Mouse (Mus musculus): ENCODE results near the gene Haus7.
A peak's percentile ranks its signal among the peaks of the same experiment; 100 is the strongest.
"Not testable (repeated sequence)": the region's sequence is repeated elsewhere in the genome, so short reads cannot be mapped to it uniquely, and the experiment has no call there.

Haus7 gene

DNA sequence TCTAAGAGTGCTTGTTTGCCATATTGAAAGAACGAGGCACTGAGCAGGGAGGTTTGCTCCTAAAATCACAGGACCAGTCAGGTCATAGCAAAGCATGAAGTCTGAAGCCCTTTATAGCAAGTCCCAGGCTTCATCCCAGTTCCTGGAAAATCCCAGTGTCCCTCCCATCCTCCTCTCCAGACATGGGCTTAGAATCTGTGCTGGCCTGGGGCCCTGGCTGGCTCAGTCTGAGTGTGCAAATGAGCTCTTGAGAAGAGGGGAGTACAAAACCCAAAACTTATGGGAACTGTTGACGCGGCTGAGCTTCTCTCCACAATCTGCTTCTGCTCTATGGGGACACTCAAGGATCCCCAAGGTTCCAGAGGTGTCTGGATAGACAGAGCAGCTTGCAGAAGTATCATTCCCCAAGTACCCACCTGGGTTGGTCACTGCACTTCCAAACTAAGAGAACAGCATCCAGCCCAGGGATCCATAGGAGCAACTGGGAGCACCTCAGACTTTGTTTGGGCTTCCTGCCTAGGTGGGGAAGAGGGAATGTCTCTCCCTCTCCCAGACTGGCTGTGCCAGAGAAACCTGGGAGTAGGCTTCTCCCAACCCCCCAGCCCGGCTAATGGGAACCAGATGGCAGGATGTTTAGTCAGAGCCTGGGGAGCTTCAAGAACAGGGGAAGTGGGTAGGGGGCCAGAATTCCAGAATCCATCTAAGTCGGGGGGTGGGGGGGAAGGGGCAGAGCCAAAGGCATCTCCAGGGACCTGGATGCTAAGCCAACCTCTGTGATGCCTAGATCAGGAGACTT lies 8.8 kb upstream of the Haus7 start:
- DNase-seq (ENCODE audit: low read depth, low spot score) = no peak

DNA sequence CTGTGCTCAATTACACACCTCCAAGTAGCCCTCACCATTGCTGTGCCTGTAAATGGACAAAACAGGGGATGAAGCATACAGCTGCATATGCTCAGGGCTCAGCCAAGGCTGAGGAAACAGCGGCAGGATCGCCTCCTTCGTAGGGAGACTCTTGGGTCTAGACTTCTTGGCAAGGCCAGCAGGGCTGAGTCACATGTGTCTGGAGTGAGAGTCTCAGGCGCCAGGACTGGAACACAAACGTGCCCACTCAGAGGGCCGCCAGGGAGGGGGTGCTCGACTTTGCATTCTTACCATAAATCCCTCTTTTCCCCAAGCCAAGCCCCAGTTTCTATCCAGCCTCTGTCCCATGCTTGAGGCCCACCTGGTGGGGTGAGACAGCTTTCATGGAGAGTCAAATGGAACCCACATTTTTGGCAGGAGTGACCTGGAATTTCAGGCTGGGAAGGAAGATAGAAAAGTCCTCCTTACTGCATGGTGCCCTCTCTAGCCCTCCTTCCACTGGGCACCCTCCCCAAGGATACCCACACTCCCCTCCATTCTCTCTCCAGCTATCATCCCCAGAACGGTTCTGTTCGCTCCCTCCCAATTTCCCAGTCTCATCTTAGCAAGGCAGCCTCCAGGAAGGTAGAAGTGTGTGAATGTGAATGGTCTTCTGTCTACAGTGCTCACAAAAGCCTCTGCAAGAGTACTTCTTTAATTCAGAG lies 6.8 kb upstream of the Haus7 start:
- DNase-seq (ENCODE audit: low read depth, low spot score) = no peak

DNA sequence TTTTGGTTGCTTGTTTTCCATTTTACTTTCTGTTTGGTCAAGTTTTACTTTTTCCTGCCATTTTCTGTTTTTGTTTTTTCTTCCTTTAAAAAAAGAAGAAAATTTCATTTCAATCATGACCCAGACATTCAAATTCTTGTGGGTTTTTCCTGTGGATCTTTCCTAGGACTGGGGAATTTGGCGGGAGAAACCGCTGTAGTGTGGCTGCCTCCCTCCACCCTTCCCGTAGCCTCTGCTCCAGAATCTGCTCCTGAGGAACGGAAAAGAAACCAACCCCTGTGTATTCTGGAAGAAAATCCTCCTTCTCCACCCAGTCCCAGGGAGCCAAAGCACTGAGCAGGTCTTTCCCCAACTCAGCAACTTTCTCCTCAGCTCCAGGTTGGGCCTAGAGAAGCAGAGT lies 1.9 kb upstream of the Haus7 start:
- DNase-seq (ENCODE audit: low read depth, low spot score) = no peak

DNA sequence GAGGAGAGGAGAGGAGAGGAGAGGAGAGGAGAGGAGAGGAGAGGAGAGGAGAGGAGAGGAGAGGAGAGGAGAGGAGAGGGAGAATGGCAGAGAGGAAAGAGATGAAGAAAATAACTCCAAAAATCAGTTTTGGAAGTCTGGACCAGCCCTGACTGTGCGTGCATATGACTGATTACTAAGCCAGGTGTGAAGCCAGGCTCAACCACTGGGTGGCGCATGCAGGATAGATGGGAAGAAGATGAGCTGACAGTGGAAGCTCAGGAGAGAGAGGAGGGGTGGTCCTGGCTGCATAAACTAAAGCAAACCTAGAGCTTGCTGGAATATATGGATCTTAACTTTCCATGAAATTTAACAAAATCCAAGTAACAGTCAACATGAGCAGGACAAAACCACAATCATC lies 6.9 kb downstream of the Haus7 start:
- peak; percentile 13 for DNase-seq (ENCODE audit: low read depth, low spot score)

DNA sequence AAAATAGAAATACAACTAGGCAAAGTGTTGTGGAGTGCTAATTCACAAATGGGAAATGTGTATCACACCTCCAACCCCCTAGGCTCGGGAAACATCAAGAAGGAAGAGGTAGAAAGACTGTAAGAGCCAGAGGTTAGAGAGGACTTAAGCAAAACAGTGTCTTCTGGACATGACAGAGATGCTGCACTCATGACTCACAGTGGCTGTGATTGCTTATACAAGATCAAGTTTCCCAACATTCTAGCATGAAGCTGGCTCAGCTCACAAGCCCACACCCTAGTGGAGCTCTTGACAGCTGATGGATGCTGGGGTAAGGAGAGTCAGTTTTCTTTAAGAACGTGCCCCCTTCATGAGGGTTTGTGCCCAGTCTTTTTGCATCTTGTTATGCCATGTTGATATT lies 17.4 kb downstream of the Haus7 start:
- no peak for DNase-seq (ENCODE audit: low read depth, low spot score)

DNA sequence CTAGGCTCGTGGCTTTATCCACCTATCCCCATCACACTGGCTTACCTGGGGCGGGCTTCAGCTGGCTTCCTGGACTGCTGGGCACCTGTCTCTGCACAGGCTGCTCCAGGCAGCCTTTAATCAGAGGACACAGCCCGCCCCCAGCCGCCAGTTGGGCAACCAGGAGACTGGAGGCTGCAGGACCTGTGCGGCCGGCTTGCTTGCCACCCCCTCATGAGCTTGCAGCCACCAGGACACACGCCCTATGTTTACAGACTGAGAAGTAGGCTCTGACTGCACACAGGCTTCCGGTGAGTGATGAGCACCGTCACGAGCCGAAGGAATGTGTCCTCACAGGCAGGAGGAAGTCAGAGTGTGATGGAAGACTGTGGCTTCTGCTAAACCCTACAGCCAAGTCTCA lies 23.6 kb downstream of the Haus7 start, which contains the start of gene Trex2:
TSS of gene Trex2 (minus strand) at position 93 of the 400 bp plus-strand sequence.
- no peak for DNase-seq (ENCODE audit: low read depth, low spot score)

DNA sequence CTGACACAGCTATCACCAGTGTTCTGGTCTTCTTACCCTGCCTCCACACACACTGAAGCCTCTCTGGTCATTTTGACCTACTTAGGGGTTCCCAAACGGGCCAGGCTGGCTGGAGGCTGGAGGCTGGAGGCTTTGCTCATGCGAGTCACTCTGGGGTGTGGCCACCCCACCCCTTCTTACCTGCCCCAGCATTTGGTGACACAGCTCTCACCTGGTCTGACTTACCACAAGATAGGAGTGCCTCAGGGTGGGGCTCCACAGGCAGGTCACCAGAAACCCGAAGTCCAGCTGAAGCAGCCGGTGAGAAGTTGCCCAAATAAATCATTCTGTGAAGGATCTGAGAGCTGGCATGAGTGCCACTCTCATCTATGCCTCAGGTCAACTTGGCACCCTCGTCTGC lies 26.0 kb downstream of the Haus7 start:
- no peak for DNase-seq (ENCODE audit: low read depth, low spot score)

DNA sequence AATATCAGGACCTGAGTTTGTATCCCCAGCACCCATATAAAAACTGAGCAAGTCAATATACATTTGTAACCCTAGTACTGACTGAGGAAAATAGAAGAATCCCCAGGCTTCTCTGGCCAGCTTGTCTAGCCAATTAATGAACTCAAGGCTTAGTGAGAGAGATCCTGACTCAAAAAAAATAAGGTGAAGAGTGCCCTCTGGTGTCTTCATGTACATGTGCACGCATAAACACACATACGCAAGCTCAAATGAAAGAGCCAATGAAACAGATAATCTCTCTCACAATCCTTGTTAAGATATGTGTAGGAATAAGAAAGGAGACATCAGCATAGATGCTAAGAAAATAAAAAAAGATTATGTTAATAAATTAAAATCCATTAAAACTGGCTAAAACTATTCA lies 28.8 kb downstream of the Haus7 start:
- DNase-seq (ENCODE audit: low read depth, low spot score) = peak; percentile 4

DNA sequence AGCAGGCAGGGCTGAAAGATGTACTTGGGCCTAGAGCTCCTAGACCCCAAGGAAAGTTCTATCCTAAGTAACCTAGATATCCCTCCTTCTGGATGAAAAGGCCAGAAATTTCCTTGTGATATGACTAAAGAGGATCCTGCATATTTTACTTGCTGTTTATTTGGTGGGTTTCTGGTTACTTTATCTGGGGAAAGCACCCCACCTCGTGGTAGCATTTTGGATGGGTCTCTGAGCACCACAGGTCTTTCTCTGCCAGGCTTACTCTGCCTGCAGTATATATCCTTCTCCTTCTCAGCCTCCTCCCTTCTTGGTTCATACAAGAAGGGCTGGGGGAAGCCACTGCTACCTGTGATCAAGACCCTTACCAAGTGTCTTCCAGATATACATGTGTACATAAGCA lies 46.1 kb downstream of the Haus7 start:
- no peak for DNase-seq (ENCODE audit: low read depth, low spot score)

DNA sequence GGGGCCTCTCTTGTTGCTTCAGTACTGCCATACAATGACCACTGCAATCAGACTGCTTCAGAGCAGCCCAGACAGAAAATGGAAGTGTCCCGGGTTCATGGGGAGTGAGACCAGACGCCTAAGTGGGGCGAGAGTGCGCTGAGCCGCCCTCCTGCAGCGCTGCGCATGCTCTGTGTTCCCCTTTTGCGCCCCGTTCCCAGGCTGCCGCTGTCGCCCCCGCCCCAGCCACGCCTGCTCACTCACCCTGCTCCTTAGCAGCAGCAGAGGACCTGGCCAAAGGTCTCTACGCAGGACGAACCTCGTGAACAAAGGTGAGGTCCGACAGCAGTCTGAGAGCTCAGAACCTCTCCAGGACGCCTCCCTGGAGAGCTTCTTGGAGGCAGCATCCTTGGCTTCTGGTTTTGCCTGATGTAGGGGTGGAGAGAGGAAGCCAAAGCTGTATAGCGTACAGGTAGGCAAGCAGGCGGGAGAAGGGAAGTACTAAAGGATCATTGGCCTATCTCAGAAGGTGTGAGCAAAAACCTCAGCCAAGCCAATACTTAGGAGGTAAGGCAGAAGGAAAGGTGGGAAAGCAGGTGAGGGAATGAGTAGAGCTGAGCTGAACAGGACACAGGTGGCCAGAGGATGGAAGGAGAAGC lies 47.8 kb downstream of the Haus7 start, which contains the start of gene Zfp92:
TSS of gene Zfp92 (plus strand) at position 217 of the 638 bp plus-strand sequence.
- no peak for DNase-seq (ENCODE audit: low read depth, low spot score)

DNA sequence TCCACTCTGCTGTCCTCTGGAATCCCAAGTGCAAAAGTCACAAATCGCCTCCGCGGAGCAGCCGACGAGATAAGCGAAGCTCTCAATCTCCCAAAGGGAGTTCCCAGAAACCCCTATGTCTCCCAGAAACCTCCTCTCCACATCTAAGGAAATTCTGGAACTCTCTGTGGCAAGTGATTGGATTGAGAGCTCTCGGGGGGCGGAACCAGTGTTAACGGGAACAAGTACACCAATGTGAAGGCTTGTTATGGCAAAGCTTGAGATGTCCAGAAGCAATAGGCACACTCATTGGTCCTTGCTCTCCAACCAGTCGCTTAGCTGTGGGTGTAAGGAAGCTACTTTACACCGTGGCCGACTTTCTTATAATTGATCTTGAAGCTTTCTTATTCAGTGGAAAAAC lies 57.2 kb downstream of the Haus7 start:
- no peak for DNase-seq (ENCODE audit: low read depth, low spot score)

DNA sequence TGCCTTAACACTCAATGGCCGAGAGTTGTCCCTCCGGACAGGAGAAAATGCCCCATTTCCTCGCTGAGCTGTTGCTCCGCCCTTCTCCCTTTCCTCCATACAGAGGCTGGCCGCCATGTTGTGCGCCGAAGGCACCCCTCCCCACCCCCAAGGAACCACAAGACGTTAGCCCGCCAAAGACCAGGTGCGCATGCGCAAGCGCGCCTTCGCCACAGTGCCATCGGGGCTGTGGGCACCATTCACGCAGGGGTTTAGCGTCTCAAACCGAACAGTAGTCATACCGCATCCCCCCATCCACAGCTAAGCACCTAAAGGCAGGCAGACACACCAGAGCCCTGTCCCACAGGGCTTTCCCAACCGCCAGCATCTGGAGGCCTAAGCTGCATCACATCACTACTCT lies 57.9 kb downstream of the Haus7 start:
- no peak for DNase-seq (ENCODE audit: low read depth, low spot score)

DNA sequence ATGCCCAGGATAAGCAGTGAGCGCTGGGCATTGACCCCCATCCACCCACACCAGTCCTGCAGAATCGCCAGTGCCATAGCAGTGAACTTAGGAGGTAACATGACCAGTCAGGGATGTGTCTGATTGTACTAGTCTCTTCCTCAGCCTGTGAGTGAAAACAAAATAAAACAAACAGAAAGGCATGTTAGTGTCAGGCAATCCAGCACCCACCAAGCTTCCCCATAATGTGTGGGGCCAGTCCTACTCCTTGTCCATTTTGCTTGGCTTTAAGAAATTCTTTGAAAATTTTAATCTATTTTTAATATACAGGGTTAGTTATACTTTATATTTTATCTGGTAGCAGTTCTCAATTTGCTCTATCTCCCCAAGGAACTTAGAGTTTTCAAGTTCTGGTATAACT lies 60.2 kb downstream of the Haus7 start, which contains the start of gene Gm18336:
TSS of gene Gm18336 (minus strand) at position 101 of the 400 bp plus-strand sequence.
- not testable (repeated sequence) for DNase-seq (ENCODE audit: low read depth, low spot score)

DNA sequence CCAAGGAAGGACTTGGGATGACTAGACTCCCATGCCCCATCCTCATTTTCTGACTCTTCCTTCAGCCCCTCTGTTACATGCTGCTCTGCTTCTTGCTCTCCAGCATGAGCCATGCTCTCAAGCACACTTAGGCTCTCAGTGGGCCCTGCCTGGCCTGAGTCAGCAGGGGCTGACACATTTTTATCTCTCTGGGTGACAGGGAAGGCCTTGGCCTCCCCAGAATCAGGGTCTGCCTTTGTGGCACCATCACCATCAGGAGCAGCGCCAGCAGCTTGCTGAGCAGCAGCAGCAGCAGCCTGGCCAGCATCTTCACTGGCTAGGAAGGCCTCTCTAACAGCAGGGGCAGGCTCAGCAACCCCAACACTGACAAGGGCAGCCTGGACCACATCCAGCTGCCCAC lies 62.4 kb downstream of the Haus7 start:
- DNase-seq (ENCODE audit: low read depth, low spot score) = no peak

DNA sequence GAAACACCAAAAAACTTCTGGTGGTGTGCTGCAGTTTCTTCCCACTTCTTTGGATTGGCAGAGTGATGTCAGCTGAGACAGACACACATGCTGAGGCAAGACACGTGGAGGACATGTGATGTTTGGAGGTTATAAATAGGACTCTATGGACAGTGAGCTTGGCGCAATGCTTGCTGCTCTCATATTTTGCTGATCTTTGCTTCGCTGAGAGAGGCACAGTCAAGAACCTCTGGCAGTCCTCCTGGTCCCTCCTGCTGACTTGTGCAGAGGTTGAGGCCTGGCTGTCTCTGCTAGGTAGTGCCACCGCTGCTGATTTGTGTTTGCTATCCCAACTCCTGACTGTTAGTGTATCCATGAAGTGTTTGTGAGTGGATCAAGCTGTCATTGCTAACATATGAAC lies 67.4 kb downstream of the Haus7 start:
- no peak for DNase-seq (ENCODE audit: low read depth, low spot score)
